Mouse (Mus musculus) neural tube, embryonic 15.5 days (tissue): ENCODE results near the gene Copg1. TPM values are rescaled to one million over a fixed set of nuclear protein-coding genes. Genes with fewer than 3 reads are reported as not detected.

Experiments
- ATAC-seq: fragments of 200-750 bp; cut with Nextera tagmentation; 2 replicates; pipeline ENCODE4 v1.8.0; 2017; ENCODE audit warnings: mild to moderate bottlenecking, moderate TSS enrichment, moderate library complexity; ENCODE audit not compliant: low FRiP score
- H3K27ac ChIP-seq: fragments of 300-500 bp; sonication (generic); replicated peaks from 2 replicates; pipeline ENCODE4 v1.5.1; 2015; ENCODE audit warnings: mild to moderate bottlenecking, inconsistent platforms
- H3K27me3 ChIP-seq: fragments of 300-500 bp; sonication (generic); replicated peaks from 2 replicates; pipeline ENCODE4 v1.6.1; 2015; ENCODE audit warnings: inconsistent platforms
- H3K36me3 ChIP-seq: fragments of 300-500 bp; sonication (generic); 2 replicates; pipeline ENCODE4 v1.6.1; 2015; ENCODE audit warnings: inconsistent platforms
- H3K4me1 ChIP-seq: fragments of 300-500 bp; sonication (generic); 2 replicates; pipeline ENCODE4 v1.6.1; 2015; ENCODE audit warnings: inconsistent platforms
- H3K4me2 ChIP-seq: fragments of 300-500 bp; sonication (generic); 2 replicates; pipeline ENCODE4 v1.6.1; 2015; ENCODE audit warnings: inconsistent platforms, mild to moderate bottlenecking, moderate library complexity
- H3K4me3 ChIP-seq: fragments of 300-500 bp; sonication (generic); replicated peaks from 2 replicates; pipeline ENCODE4 v1.5.1; 2015; ENCODE audit warnings: mild to moderate bottlenecking, inconsistent platforms
- H3K9ac ChIP-seq: fragments of 300-500 bp; sonication (generic); replicated peaks from 2 replicates; pipeline ENCODE4 v1.6.1; 2015; ENCODE audit warnings: mild to moderate bottlenecking, inconsistent platforms
- H3K9me3 ChIP-seq: fragments of 300-500 bp; sonication (generic); replicated peaks from 2 replicates; pipeline ENCODE4 v1.6.1; 2016; ENCODE audit warnings: inconsistent platforms
- WGBS: fragments of 180-500 bp; shearing (Covaris S2); methylation state at CpG from one replicate; pipeline ENCODE4 v1.1.7; 2015; ENCODE audit warnings: mixed read lengths; 5-methylcytosine and 5-hydroxymethylcytosine counted together
- polyA plus RNA-seq: library from polyadenylated mRNA; unstranded; fragments of >200 nt; fragmentation: Nextera tagmentation; extraction: Ambion mirVana; gene quantifications from 2 replicates; pipeline ENCODE4 v1.2.1, GENCODE M21; 2015

Gene Copg1
- 204 and 207 TPM in 2 replicates for polyA plus RNA-seq

DNA sequence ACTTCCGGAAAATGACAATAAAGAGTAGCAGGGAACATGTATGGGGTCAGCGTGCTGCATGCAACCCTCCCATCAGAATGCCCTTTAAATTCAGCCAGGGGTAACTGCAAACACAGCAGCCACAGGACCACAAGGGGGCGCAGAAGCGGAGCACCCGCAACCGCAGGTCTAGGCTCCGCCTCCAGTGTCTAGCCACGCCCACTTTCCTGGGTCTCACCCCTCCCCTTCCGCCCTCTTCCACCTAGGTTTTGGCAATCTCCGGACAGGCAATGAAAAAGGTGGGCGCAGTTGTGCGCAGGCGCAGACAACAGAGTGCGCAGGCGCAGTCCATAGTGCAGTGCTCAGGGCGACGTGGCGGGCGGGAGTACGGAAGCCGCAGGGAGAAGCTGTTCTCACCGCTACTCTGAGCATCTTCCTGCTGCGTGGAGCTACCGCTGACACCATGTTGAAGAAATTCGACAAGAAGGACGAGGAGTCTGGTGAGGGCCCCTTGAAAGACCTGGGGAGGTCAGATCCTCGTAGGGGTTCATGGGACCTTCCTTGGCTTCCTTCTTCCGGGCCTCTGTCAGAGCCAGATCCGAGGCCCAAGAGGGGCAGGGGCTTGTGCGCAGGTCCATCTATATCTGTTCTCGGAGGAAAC, at the start of gene Copg1:
Copg1 (plus strand) TSS at position 221 of the 640 bp plus-strand sequence.
- peak within 1 kb of the TSS; percentile 83 for H3K4me3 ChIP-seq
- peaks cover 16% of the 10 kb centered on the region for H3K4me1 ChIP-seq
- no peaks in the 10 kb centered on the region for H3K9me3 ChIP-seq
- H3K27me3 ChIP-seq, result no peaks in the 10 kb centered on the region
- peak within 1 kb of the TSS; percentile 84 for H3K27ac ChIP-seq
- WGBS, result under 1% methylated on average over 31 of the region's 31 CpGs
- ATAC-seq, result peak; percentile 95
- peak within 1 kb of the TSS; percentile 95 for H3K9ac ChIP-seq
- H3K36me3 ChIP-seq, result peaks cover 31% of the 10 kb centered on the region
- H3K4me2 ChIP-seq, result peak within 1 kb of the TSS; percentile 72

DNA sequence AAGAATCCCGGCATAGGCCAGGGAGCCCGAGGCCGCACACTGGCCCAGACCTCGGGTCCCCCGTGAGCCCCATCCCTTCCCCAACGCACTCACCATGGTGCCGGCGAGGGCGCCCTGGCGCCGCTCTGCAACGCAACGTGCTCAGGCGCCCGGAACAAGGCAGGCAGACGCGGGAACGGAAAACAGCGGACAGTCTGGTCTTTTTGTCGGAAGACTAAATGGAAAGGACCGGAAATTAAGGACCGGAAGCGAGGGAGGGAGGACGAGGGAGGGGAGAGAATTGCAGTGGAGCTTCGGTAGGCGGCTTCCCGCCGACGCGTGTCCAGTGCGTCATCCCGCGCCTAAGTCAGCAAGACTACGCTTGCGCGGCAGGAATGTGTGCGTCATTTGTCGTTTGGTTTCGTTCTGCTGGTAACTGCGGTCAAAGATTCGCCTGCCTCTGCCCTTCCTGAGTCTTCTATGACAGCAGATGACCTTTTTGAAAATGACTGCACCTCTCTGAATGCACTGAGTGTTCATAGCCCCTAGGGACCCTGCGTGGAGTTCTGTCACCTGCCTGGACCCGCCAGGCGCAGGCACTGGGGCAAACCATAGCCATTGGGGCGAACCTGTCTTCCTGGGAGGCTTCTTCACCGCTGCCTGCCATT, 48.9 kb upstream of the Copg1 start, which contains the start of gene Isy1:
Isy1 (minus strand) TSS at position 248 of the 647 bp plus-strand sequence.
- WGBS, result under 1% methylated on average over 46 of the region's 46 CpGs
- Histone ChIP-seq H3K4me2 (peak within 1 kb of the TSS; percentile 89), H3K4me3 (peak within 1 kb of the TSS; percentile 81), H3K4me1 (peaks cover 22% of the 10 kb centered on the region), H3K36me3 (peaks cover 47% of the 10 kb centered on the region), H3K27me3 (no peaks in the 10 kb centered on the region), H3K9me3 (no peaks in the 10 kb centered on the region), H3K9ac (peak within 1 kb of the TSS; percentile 95), H3K27ac (peak within 1 kb of the TSS; percentile 96)
- ATAC-seq, result peak; percentile 97

DNA sequence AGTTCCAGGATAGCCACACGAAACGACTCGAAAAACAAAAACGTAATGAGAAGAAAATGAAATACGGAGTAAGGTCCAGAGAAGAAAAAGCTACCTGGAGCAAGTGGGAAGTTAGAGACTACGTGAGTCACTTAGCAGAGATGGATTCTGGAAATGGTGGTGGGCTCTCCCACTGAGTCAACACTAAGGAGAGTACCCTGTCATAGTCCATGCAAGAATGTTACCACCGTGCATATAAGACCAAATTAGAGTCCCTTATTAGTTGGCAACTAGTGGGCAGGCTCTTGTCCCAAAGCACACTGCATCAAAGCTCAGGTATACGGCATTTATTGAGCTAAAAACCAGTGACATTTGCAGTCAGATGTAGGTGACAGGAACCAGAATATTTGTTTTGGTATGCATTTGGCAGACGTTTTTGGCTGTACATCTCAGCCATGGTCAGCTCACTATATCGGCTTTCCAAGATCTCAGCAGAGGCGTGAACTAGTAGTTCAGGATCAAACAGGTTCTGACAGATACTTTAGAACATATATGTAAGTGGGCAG, 47.7 kb upstream of the Copg1 start:
- H3K9ac ChIP-seq, result no peak overlapping the region
- H3K4me2 ChIP-seq, result no peak overlapping the region
- H3K27ac ChIP-seq, result no peak overlapping the region
- H3K9me3 ChIP-seq, result no peaks in the 10 kb centered on the region
- peaks cover 22% of the 10 kb centered on the region for H3K4me1 ChIP-seq
- H3K27me3 ChIP-seq, result no peaks in the 10 kb centered on the region
- peaks cover 48% of the 10 kb centered on the region for H3K36me3 ChIP-seq
- no peak for ATAC-seq
- WGBS, result 62% methylated on average over 11 of the region's 11 CpGs
- no peak overlapping the region for H3K4me3 ChIP-seq

DNA sequence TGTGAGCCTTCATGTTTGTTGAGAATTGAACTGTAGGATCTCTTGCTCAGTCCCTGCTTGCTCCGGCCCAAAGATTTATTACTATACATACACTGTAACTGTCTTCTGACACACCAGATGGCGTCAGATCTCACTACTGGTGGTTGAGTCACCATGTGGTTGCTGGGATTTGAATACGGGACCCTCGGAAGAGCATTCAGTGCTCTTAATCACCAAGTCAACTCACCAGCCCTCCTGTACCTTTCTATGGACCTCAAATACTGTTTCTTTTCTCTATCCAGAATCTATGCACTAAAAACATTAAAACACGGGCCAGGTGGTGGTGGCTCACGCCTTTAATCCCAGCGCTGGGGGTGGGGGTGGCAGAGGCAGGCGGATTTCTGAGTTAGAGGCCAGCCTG, 46.0 kb upstream of the Copg1 start:
- H3K4me2 ChIP-seq, result no peak overlapping the region

DNA sequence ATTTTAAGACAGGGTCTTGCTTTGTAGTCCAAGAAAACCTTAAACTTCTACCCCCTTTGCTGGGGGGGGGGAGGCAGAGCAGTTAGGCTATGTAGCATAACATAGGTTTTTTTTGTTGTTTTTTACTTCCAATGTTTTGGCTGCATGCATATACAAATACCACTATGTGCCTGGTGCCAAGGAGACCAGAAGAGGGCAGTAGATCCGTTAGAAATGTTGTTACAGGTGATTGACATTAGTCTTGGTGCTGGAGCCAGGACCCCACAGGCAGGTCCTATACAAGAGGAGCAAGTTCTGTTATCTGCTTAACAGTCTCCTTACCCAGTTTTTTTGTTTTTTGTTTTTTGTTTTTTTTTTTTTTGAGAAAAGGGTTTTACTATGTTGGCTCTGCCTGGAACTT, 45.4 kb upstream of the Copg1 start:
- peaks cover 43% of the 10 kb centered on the region for H3K36me3 ChIP-seq
- no peak overlapping the region for H3K4me2 ChIP-seq
- H3K27ac ChIP-seq, result no peak overlapping the region
- no peak overlapping the region for H3K4me3 ChIP-seq
- H3K9me3 ChIP-seq, result no peaks in the 10 kb centered on the region
- WGBS, result 28% methylated on average over 1 of the region's 1 CpGs
- no peaks in the 10 kb centered on the region for H3K27me3 ChIP-seq
- peaks cover 24% of the 10 kb centered on the region for H3K4me1 ChIP-seq
- no peak for ATAC-seq
- H3K9ac ChIP-seq, result no peak overlapping the region

More for the DNA sequence above, 46.0 kb upstream of the Copg1 start:
- WGBS, result 75% methylated on average over 8 of the region's 8 CpGs
- ATAC-seq, result no peak
- no peaks in the 10 kb centered on the region for H3K27me3 ChIP-seq
- no peak overlapping the region for H3K4me3 ChIP-seq
- peaks cover 43% of the 10 kb centered on the region for H3K36me3 ChIP-seq
- no peak overlapping the region for H3K9ac ChIP-seq
- H3K27ac ChIP-seq, result no peak overlapping the region
- peaks cover 22% of the 10 kb centered on the region for H3K4me1 ChIP-seq
- no peaks in the 10 kb centered on the region for H3K9me3 ChIP-seq

DNA sequence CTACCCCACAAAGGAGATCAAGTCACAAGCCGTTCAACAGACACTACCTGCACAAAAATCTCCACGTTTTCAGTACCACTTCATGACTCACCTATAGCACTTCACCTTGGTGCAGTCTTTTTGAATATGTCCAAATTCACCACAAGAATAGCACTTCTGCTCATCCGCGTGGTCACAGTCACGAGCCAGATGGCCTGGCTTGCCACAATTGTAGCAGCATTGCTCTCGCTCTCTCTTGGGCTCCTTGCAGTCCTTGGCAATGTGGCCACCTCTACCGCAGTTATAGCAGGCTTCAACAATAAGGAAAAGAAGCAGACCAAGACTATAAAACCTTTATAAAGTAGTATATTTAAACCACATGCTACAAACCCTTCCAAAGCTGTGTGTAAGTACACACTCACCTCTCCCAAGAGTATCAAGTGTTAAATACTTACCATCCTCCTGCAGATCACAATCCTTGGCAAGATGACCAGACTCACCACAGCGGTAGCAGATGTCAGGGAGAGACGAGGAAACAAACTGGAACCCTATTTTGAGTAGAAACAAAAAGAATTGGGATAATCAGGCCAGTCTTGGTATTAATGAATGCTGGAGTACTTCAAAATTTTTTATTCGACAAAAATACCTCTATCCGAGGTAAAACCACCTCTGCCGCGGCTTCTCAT, 42.5 kb upstream of the Copg1 start:
- no peak overlapping the region for H3K27ac ChIP-seq
- no peaks in the 10 kb centered on the region for H3K9me3 ChIP-seq
- H3K4me3 ChIP-seq, result no peak overlapping the region
- H3K27me3 ChIP-seq, result no peaks in the 10 kb centered on the region
- H3K36me3 ChIP-seq, result peaks cover 47% of the 10 kb centered on the region
- peaks cover 29% of the 10 kb centered on the region for H3K4me1 ChIP-seq
- H3K9ac ChIP-seq, result no peak overlapping the region
- H3K4me2 ChIP-seq, result no peak overlapping the region
- 95% methylated on average over 13 of the region's 13 CpGs for WGBS
- ATAC-seq, result no peak

DNA sequence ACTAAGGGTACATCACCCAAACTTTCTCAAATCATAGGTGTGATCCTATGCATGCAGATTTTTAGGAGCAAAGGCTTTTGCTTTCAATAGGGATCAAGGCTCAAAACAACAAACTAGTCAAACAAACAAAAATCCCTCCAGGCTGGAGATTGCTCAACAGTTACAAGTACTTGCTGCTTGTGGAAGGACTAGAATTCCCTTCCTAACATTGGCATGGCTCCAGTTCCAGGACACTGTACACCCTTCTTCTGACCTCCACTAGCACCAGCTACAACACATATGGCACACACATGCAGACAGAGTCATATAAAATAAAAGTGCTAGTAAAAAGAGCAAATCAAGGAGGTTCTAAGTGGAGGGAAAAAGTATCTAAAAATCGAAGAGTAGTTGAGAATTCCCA, 40.8 kb upstream of the Copg1 start:
- H3K9me3 ChIP-seq, result no peaks in the 10 kb centered on the region
- H3K9ac ChIP-seq, result no peak overlapping the region
- H3K4me1 ChIP-seq, result peaks cover 34% of the 10 kb centered on the region
- 89% methylated on average over 1 of the region's 1 CpGs for WGBS
- H3K27me3 ChIP-seq, result no peaks in the 10 kb centered on the region
- no peak for ATAC-seq
- no peak overlapping the region for H3K27ac ChIP-seq
- no peak overlapping the region for H3K4me3 ChIP-seq
- peaks cover 39% of the 10 kb centered on the region for H3K36me3 ChIP-seq
- no peak overlapping the region for H3K4me2 ChIP-seq

DNA sequence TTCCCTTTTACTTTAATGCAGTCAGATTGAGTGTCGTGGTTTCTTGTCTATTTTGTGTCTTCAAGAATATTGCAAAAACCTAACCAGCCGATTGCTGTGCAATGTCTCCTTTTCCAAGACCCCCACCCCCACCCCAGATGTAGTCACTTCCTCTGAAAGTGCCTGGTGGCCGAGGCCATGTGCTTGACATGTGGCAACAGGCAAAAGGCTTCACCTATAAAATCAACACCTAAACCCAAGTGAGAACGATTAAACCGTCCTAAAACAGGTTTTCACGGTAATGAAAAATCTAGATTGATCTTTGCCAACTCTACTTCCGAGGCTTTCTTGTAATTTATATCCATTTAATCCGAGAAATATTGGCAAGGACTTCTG, 37.8 kb upstream of the Copg1 start:
- Histone ChIP-seq H3K27ac (peak overlapping the region; percentile 97), H3K4me3 (peak overlapping the region; percentile 98), H3K27me3 (no peaks in the 10 kb centered on the region), H3K9me3 (no peaks in the 10 kb centered on the region), H3K4me1 (peaks cover 34% of the 10 kb centered on the region), H3K4me2 (peak overlapping the region; percentile 87), H3K36me3 (peaks cover 13% of the 10 kb centered on the region), H3K9ac (peak overlapping the region; percentile 99)
- WGBS, result 1% methylated on average over 8 of the region's 8 CpGs
- no peak for ATAC-seq

DNA sequence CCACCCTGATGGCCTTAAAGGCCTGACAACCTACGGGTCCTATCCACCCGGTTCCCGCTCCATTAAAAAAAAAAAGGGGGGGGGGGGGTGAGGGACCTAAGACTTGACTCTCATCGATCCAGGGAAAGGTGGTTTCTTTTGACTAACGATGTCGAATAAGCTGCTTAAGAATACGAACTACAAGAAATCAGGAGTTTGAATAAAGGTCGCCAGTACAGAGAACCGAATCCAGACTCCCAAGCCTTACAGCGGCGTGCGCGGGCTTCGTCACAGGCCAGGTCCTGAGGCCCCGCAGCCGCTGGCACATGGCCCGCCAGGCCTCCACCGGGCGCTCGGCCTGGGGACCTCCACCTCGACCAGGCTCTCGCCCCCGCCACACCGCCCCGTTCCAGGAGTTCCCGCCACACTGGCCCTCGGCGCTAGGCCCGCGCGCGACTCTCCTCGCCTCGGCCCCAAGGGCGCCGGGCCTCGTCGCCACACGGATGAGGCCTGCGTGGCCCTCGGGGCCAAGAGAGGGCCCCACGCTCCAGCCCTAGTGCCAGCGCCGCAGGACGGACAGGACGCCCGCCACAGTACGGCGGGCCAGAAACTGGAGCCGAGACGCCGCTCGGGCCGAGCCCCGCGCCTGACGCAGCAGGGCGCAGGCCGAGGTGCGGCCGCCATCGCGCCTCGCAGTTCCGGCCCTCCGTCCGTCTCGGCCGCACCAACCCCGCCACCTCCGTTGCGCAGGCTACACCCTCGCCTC, 37.3 kb upstream of the Copg1 start:
- H3K4me3 ChIP-seq, result peak overlapping the region; percentile 98
- peaks cover 7% of the 10 kb centered on the region for H3K36me3 ChIP-seq
- H3K4me2 ChIP-seq, result peak overlapping the region; percentile 87
- H3K27ac ChIP-seq, result peak overlapping the region; percentile 97
- no peaks in the 10 kb centered on the region for H3K9me3 ChIP-seq
- no peaks in the 10 kb centered on the region for H3K27me3 ChIP-seq
- under 1% methylated on average over 73 of the region's 73 CpGs for WGBS
- H3K9ac ChIP-seq, result peak overlapping the region; percentile 99
- H3K4me1 ChIP-seq, result peaks cover 34% of the 10 kb centered on the region
- ATAC-seq, result peak; percentile 77

DNA sequence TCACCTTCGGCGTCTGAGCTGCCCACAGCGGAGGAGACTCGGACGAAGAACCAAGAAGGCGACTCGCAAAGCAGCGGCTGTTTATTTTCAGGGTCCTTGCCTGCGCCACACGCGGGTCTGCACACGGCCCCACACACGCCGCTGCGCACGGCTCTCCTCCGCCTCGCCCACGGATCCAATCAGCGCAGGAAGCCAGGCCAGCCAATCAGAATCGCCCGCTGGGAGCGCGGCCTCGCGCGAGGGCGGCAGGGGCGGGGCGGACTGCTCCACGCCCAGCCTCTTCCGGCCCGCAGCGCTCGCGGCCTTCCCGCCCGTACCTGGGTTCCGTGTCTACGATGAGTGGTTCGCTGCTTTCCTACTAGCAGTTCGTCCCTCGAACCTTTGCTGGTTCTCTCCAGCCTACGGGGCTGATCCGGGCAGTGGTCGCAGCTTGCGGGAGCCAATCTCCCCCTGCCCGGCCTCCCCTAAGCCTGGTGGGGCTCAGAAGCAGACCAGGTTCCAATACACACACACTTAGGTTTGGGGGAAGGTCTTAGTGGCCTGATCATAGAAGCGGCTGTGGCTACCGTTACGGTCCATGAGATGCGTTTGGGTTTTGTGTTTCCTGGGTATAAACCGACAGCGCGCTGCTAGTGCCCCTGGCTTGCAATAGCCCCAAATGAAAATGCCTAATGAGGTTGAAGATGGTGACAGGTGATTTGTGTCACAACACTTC, 36.6 kb upstream of the Copg1 start, which contains the start of gene Cnbp:
Cnbp (minus strand) TSS at position 207 of the 715 bp plus-strand sequence.
- Histone ChIP-seq H3K4me2 (peak within 1 kb of the TSS; percentile 87), H3K36me3 (peaks cover 4% of the 10 kb centered on the region; the same call in 1 of the 2 replicates), H3K4me1 (peaks cover 34% of the 10 kb centered on the region), H3K27me3 (no peaks in the 10 kb centered on the region), H3K9ac (peak within 1 kb of the TSS; percentile 99), H3K4me3 (peak within 1 kb of the TSS; percentile 98), H3K9me3 (no peaks in the 10 kb centered on the region), H3K27ac (peak within 1 kb of the TSS; percentile 97)
- ATAC-seq, result peak; percentile 99
- WGBS, result under 1% methylated on average over 55 of the region's 55 CpGs
